In genomic region chr15:77202223-77202622, GRCm38 (mm10) we compare ENCODE assay signal across 8 mouse cellular contexts.
DNase-seq lines count a peak whose midpoint lies in the region; ATAC-seq lines count a peak whose summit lies in the region.

No protein-coding gene starts in this region.

- WGBS in neural tube, embryonic 15.5 days = 45% methylated on average over 2 of the region's 2 CpGs

- H3K36me3 ChIP-seq in neural tube, embryonic 15.5 days = no peaks in the 10 kb centered on the region

- no peak overlapping the region for H3K4me2 ChIP-seq in neural tube, embryonic 15.5 days

- H3K9ac ChIP-seq in neural tube, embryonic 15.5 days (replicated peaks) = no peak overlapping the region

- no peak overlapping the region for H3K27ac ChIP-seq in neural tube, embryonic 15.5 days (replicated peaks)

- no peak for ATAC-seq in neural tube, embryonic 15.5 days (ENCODE audit: low FRiP score)

- peak; percentile 61 for DNase-seq in neural tube, embryonic 10.5 days (ENCODE audit: extremely low spot score, low spot score)
- DNase-seq in gastrocnemius, postnatal 25 days = peak; percentile 63
- peak; percentile 88 to 89 for DNase-seq in kidney, adult 8-10 months
- DNase-seq in lung, postnatal 14 days = peak; percentile 72
- no peak for DNase-seq in layer of hippocampus, adult 11-12 months (ENCODE audit: low spot score)
- DNase-seq in layer of hippocampus, adult 18-20 months (ENCODE audit: low spot score in 2 of 2) = no peak
- no peak for DNase-seq in spleen, postnatal 14 days (ENCODE audit: low spot score in 2 of 2)

- no peak overlapping the region for H3K4me3 ChIP-seq in neural tube, embryonic 15.5 days (replicated peaks)

- H3K9me3 ChIP-seq in neural tube, embryonic 15.5 days (replicated peaks) = no peaks in the 10 kb centered on the region

- H3K4me1 ChIP-seq in neural tube, embryonic 15.5 days = peaks cover 22% of the 10 kb centered on the region

- no peaks in the 10 kb centered on the region for H3K27me3 ChIP-seq in neural tube, embryonic 15.5 days (replicated peaks)

Comparison
In these comparisons a context has a peak if more than half of its experiments do, and no peak if none do; other contexts are left out.
1. DNase-seq: peak in neural tube, embryonic 10.5 days (single experiment), gastrocnemius, postnatal 25 days (single experiment), kidney, adult 8-10 months (2 of 2) and lung, postnatal 14 days (single experiment); none in layer of hippocampus, adult 11-12 months (single experiment), layer of hippocampus, adult 18-20 months (0 of 2) and spleen, postnatal 14 days (0 of 2).